Mouse (Mus musculus): Measurements from ENCODE around the gene Cdh6. TPM values are rescaled to one million over a fixed set of nuclear protein-coding genes. Genes with fewer than 3 reads are reported as not detected.

The Cdh6 gene
- polyA plus RNA-seq, 1 experiment from 2014 or later: 1.6 TPM

GRCm38 (mm10) chr15:13093954-13094880 is 79.3 kb downstream of the Cdh6 start:
- no peak for ATAC-seq (replicated peaks; ENCODE audit: insufficient number of reproducible peaks, insufficient read depth, low FRiP score, low read depth)
- Histone ChIP-seq H3K4me3 (no peak overlapping the region), H3K27ac (no peak overlapping the region), H3K4me1 (replicated peaks) (peaks cover 6% of the 10 kb centered on the region; the same call in 1 of the 2 replicates), H3K36me3 (no peaks in the 10 kb centered on the region), H3K9me3 (replicated peaks) (no peaks in the 10 kb centered on the region), H3K27me3 (no peaks in the 10 kb centered on the region), H3K9ac (no peak overlapping the region), H3K4me2 (no peak overlapping the region)
- 81% methylated on average over 19 of the region's 19 CpGs for WGBS

DNA sequence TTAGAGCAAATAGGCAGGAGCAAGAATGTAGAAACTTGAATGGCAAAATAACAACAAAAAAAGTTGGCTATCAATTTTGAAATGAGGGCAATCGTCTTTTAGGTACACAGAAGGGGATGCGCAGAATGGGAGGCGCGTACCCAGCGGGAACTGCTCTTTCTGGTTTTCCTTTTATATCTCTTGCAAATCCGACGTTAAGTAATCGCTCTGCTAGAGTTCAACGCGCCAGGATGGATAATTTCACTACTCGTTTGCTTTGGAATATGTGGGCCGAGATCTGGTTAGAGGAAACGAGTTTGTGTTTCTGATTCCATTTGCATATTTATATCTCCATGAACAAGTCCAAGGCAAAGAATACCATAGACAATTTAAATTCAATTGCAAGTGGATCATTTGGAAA is 81.4 kb downstream of the Cdh6 start:
- Histone ChIP-seq H3K9me3 (replicated peaks) (no peaks in the 10 kb centered on the region), H3K27me3 (no peaks in the 10 kb centered on the region), H3K9ac (no peak overlapping the region), H3K4me1 (replicated peaks) (peaks cover 6% of the 10 kb centered on the region; the same call in 1 of the 2 replicates), H3K36me3 (no peaks in the 10 kb centered on the region), H3K4me2 (no peak overlapping the region), H3K27ac (no peak overlapping the region), H3K4me3 (no peak overlapping the region)
- ATAC-seq (replicated peaks; ENCODE audit: insufficient number of reproducible peaks, insufficient read depth, low FRiP score, low read depth): no peak
- 90% methylated on average over 13 of the region's 13 CpGs for WGBS

DNA sequence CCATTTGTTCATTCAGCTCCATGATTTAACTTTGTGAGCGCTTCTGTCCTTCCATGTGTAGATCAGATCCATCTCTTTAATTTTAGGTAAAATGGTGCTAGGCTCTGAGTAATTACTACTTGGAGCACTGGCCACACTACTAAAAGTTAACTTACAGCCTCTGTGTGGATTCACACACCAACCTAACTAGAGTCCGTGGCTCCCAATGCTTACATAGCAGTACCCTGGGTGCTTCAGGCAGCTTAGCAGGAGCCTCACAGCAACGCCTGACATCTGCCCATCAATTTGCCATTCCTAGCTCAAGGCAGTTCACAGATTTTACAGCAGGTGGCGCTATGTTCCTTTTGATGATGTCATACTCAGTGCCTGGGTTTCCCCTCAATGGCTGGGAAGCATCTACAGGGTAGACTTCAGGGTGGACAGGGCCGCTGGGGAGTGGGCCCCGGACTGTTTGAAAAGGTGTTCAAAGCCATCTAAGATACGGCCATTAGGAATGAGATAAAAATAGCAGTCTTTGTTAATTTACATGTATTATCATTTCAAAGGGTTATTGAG is 84.9 kb downstream of the Cdh6 start:
- Histone ChIP-seq H3K36me3 (no peaks in the 10 kb centered on the region), H3K27ac (no peak overlapping the region), H3K27me3 (no peaks in the 10 kb centered on the region), H3K9me3 (replicated peaks) (no peaks in the 10 kb centered on the region), H3K4me1 (replicated peaks) (no peaks in the 10 kb centered on the region), H3K4me2 (no peak overlapping the region), H3K4me3 (no peak overlapping the region), H3K9ac (no peak overlapping the region)
- no peak for ATAC-seq (replicated peaks; ENCODE audit: insufficient number of reproducible peaks, insufficient read depth, low FRiP score, low read depth)
- 41% methylated on average over 7 of the region's 7 CpGs for WGBS

- H3K9me3 ChIP-seq (replicated peaks): no peaks in the 10 kb centered on the region
- no peak overlapping the region for H3K4me3 ChIP-seq
- no peak overlapping the region for H3K4me2 ChIP-seq
- ATAC-seq (replicated peaks; ENCODE audit: insufficient number of reproducible peaks, insufficient read depth, low FRiP score, low read depth): no peak
- no peak overlapping the region for H3K27ac ChIP-seq
- 83% methylated on average over 9 of the region's 9 CpGs for WGBS
- H3K9ac ChIP-seq: no peak overlapping the region
- H3K36me3 ChIP-seq: no peaks in the 10 kb centered on the region
- H3K4me1 ChIP-seq (replicated peaks): no peaks in the 10 kb centered on the region
- no peaks in the 10 kb centered on the region for H3K27me3 ChIP-seq
These were observed 88.7 kb downstream of the Cdh6 start for GRCm38 (mm10) chr15:13084746-13085145.

- 51% methylated on average over 8 of the region's 8 CpGs for WGBS
- no peak for ATAC-seq (replicated peaks; ENCODE audit: insufficient number of reproducible peaks, insufficient read depth, low FRiP score, low read depth)
These were observed 96.4 kb downstream of the Cdh6 start for GRCm38 (mm10) chr15:13076908-13077669.

GRCm38 (mm10) chr15:13074047-13074446 is 99.4 kb downstream of the Cdh6 start:
- no peaks in the 10 kb centered on the region for H3K36me3 ChIP-seq
- H3K27ac ChIP-seq: no peak overlapping the region
- H3K4me3 ChIP-seq: no peak overlapping the region
- no peaks in the 10 kb centered on the region for H3K4me1 ChIP-seq (replicated peaks)
- no peak overlapping the region for H3K9ac ChIP-seq
- H3K4me2 ChIP-seq: no peak overlapping the region
- 72% methylated on average over 4 of the region's 4 CpGs for WGBS
- no peaks in the 10 kb centered on the region for H3K9me3 ChIP-seq (replicated peaks)
- no peaks in the 10 kb centered on the region for H3K27me3 ChIP-seq
- no peak for ATAC-seq (replicated peaks; ENCODE audit: insufficient number of reproducible peaks, insufficient read depth, low FRiP score, low read depth)

More at GRCm38 (mm10) chr15:13076908-13077669, 96.4 kb downstream of the Cdh6 start:
- no peaks in the 10 kb centered on the region for H3K36me3 ChIP-seq
- H3K4me3 ChIP-seq: no peak overlapping the region
- H3K4me1 ChIP-seq (replicated peaks): no peaks in the 10 kb centered on the region
- H3K4me2 ChIP-seq: no peak overlapping the region
- H3K27me3 ChIP-seq: no peaks in the 10 kb centered on the region
- no peak overlapping the region for H3K9ac ChIP-seq
- no peaks in the 10 kb centered on the region for H3K9me3 ChIP-seq (replicated peaks)
- no peak overlapping the region for H3K27ac ChIP-seq

- Histone ChIP-seq H3K9me3 (replicated peaks) (no peaks in the 10 kb centered on the region), H3K36me3 (no peaks in the 10 kb centered on the region), H3K9ac (no peak overlapping the region), H3K27me3 (no peaks in the 10 kb centered on the region), H3K4me2 (peak overlapping the region; percentile 70; the same call in 1 of the 2 replicates), H3K27ac (no peak overlapping the region), H3K4me3 (peak overlapping the region; percentile 41; the same call in 1 of the 2 replicates), H3K4me1 (replicated peaks) (peaks cover 12% of the 10 kb centered on the region; the same call in 1 of the 2 replicates)
- ATAC-seq (replicated peaks; ENCODE audit: insufficient number of reproducible peaks, insufficient read depth, low FRiP score, low read depth): no peak
These were observed 105.3 kb downstream of the Cdh6 start for GRCm38 (mm10) chr15:13068213-13068516.

- H3K9ac ChIP-seq: peak overlapping the region; percentile 30; the same call in 1 of the 2 replicates
These were observed 105.9 kb downstream of the Cdh6 start for GRCm38 (mm10) chr15:13067429-13068212.

DNA sequence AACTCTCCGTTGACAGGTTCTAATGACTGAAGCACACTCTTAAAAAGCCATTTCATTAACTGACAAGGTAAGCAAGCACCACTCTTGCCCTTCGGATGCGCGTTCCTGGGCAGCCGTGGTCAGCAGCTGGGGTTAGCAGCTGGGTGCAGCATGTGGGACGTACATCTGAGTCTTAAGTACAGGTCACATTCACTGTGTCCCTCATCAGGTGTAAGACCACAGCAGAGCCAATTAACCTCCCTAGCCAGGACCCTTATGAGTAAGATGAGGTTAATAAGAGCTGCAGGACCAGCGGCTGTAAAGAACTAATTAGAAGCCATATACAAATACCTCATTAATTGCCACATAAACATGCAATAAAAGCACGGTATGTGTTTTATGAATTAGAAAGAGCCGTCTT is 106.7 kb downstream of the Cdh6 start:
- H3K27ac ChIP-seq: no peak overlapping the region
- 63% methylated on average over 9 of the region's 9 CpGs for WGBS
- H3K4me2 ChIP-seq: no peak overlapping the region

More at GRCm38 (mm10) chr15:13067429-13068212, 105.9 kb downstream of the Cdh6 start:
- Histone ChIP-seq H3K36me3 (no peaks in the 10 kb centered on the region), H3K27me3 (no peaks in the 10 kb centered on the region), H3K27ac (no peak overlapping the region), H3K9me3 (replicated peaks) (no peaks in the 10 kb centered on the region), H3K4me1 (replicated peaks) (peaks cover 12% of the 10 kb centered on the region; the same call in 1 of the 2 replicates), H3K4me3 (peak overlapping the region; percentile 41), H3K4me2 (peak overlapping the region; percentile 70)
- 28% methylated on average over 20 of the region's 20 CpGs for WGBS
- peak; percentile 58; the same call in 1 of the 2 replicates for ATAC-seq (replicated peaks; ENCODE audit: insufficient number of reproducible peaks, insufficient read depth, low FRiP score, low read depth)

GRCm38 (mm10) chr15:13063633-13064032 is 109.8 kb downstream of the Cdh6 start:
- Histone ChIP-seq H3K4me2 (no peak overlapping the region), H3K27ac (no peak overlapping the region), H3K27me3 (no peaks in the 10 kb centered on the region), H3K4me3 (no peak overlapping the region), H3K36me3 (no peaks in the 10 kb centered on the region), H3K4me1 (replicated peaks) (peaks cover 15% of the 10 kb centered on the region), H3K9me3 (replicated peaks) (no peaks in the 10 kb centered on the region), H3K9ac (no peak overlapping the region)
- WGBS: 92% methylated on average over 13 of the region's 13 CpGs
- ATAC-seq (replicated peaks; ENCODE audit: insufficient number of reproducible peaks, insufficient read depth, low FRiP score, low read depth): no peak

More for the DNA sequence above, 106.7 kb downstream of the Cdh6 start:
- peaks cover 12% of the 10 kb centered on the region; the same call in 1 of the 2 replicates for H3K4me1 ChIP-seq (replicated peaks)
- H3K27me3 ChIP-seq: no peaks in the 10 kb centered on the region
- H3K36me3 ChIP-seq: no peaks in the 10 kb centered on the region
- no peak for ATAC-seq (replicated peaks; ENCODE audit: insufficient number of reproducible peaks, insufficient read depth, low FRiP score, low read depth)
- no peak overlapping the region for H3K9ac ChIP-seq
- no peaks in the 10 kb centered on the region for H3K9me3 ChIP-seq (replicated peaks)
- no peak overlapping the region for H3K4me3 ChIP-seq

Data from heart, embryonic 15.5 days (tissue).